Mouse (Mus musculus) ES-E14 (cell line): ENCODE results near the gene Gm6583. TPM values are rescaled to one million over a fixed set of nuclear protein-coding genes. Genes with fewer than 3 reads are reported as not detected.

ENCODE experiments used
- DNase-seq: peaks from one replicate; pipeline ENCODE4 v3.0.0-alpha.2; 2013; ENCODE audit warnings: low read depth, low spot score
- H3K27ac ChIP-seq: 2 replicates; pipeline ENCODE4 v1.5.1; 2012; ENCODE audit warnings: low read depth, mild to moderate bottlenecking, low read length, moderate library complexity, mixed read lengths; ENCODE audit not compliant: poor library complexity, insufficient read depth, severe bottlenecking
- H3K36me3 ChIP-seq: 2 replicates; pipeline ENCODE4 v1.6.1; 2012; ENCODE audit warnings: mild to moderate bottlenecking, low read length, moderate library complexity, mixed read lengths; ENCODE audit not compliant: control insufficient read depth, poor library complexity, insufficient read depth, severe bottlenecking
- H3K4me1 ChIP-seq, 2 experiments: fragments of 150-350 bp in 1 of 2; sonication (generic) in 1 of 2; 2 replicates each; pipeline ENCODE4 v1.6.1; 2012; ENCODE audit warnings: low read length in 2 of 2, mild to moderate bottlenecking in 1 of 2, mixed read lengths in 1 of 2; ENCODE audit not compliant: control insufficient read depth in 2 of 2, insufficient read depth in 2 of 2, poor library complexity in 1 of 2
- H3K4me3 ChIP-seq, 2 experiments: fragments of 150-350 bp in 1 of 2; sonication (generic) in 1 of 2; 2 replicates each; pipeline ENCODE4 v1.5.1; 2012; ENCODE audit warnings: low read length in 2 of 2, low read depth in 1 of 2, mild to moderate bottlenecking in 1 of 2, mixed read lengths in 1 of 2; ENCODE audit not compliant: insufficient read depth in 1 of 2, poor library complexity in 1 of 2, severe bottlenecking in 1 of 2
- H3K9ac ChIP-seq: 2 replicates; pipeline ENCODE4 v1.6.1; 2012; ENCODE audit warnings: low read depth, mild to moderate bottlenecking, low read length, mixed read lengths; ENCODE audit not compliant: poor library complexity, insufficient read depth, severe bottlenecking
- H3K9me3 ChIP-seq: fragments of 150-350 bp; sonication (generic); 2 replicates; pipeline ENCODE4 v1.6.1; 2012; ENCODE audit warnings: low read depth, mild to moderate bottlenecking, low read length; ENCODE audit not compliant: control insufficient read depth, insufficient read depth
- CHD2 ChIP-seq: IDR thresholded peaks from 2 replicates; pipeline ENCODE4 v1.6.1; 2014; ENCODE audit warnings: mild to moderate bottlenecking, low read depth, low read length, inconsistent platforms
- HCFC1 ChIP-seq: IDR thresholded peaks from 2 replicates; pipeline ENCODE4 v1.6.1; 2012; ENCODE audit warnings: low read length, inconsistent platforms, borderline replicate concordance; ENCODE audit not compliant: insufficient read depth
- MAFK ChIP-seq: IDR thresholded peaks from 2 replicates; pipeline ENCODE4 v1.6.1; 2014; ENCODE audit warnings: mild to moderate bottlenecking, low read depth, low read length, inconsistent platforms; ENCODE audit not compliant: insufficient read depth
- ZC3H11A ChIP-seq: IDR thresholded peaks from 2 replicates; pipeline ENCODE4 v1.6.1; 2012; ENCODE audit warnings: low read depth, mild to moderate bottlenecking, inconsistent platforms, low read length, borderline replicate concordance
- ZNF384 ChIP-seq: IDR thresholded peaks from 2 replicates; pipeline ENCODE4 v1.6.1; 2012; ENCODE audit warnings: low read depth, low read length, inconsistent platforms
- in situ Hi-C, 2 experiments: fragments of 600-800 bp; cut with MboI; formaldehyde crosslinking; loops; one replicate each; pipeline ENCODE4 v1.15.1; 2025; ENCODE audit warnings: low sequenced_read_pairs in 2 of 2, inconsistent platforms in 1 of 2; ENCODE audit not compliant: unreplicated experiment in 2 of 2
- total RNA-seq: library from RNA; depleted of rRNA; stranded (reverse); fragments of 300-350 nt; gene quantifications from 2 replicates; pipeline ENCODE4 v1.2.3, GENCODE M21; 2012

Gm6583 gene
- total RNA-seq, 1 experiment = 0.18 TPM

DNA sequence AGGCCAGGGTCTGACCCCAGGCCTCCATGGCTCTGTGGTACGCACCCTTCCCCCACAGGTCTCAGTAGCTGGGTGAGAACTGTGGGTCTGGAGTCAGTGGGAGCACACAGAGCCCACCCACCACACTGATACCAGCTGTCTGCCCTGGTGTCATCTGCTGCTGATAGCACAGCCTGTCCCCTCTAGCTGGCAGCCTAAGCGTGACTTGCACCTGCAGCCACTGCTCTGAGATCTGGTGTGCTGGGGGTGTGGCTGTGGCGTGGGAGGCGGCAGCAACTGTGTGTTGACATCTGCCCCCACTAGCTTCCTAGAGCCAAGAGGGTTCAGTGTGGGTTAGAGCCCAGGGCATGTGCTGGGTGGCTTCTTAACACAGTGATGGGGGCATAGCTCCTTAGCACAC lies 20.3 kb upstream of the Gm6583 start:
- DNase-seq = no peak
- TF ChIP-seq CHD2 = no peak
- TF ChIP-seq ZC3H11A = no peak
- TF ChIP-seq HCFC1 = no peak
- in situ Hi-C loops = no loop called here
- H3K9me3 ChIP-seq = no peaks in the 10 kb centered on the region
- peaks cover 6% of the 10 kb centered on the region; the same call in 1 of the 2 replicates for H3K36me3 ChIP-seq
- H3K4me1 ChIP-seq = peaks cover 0 to 3% of the 10 kb centered on the region in 2 experiments; a peak in 1 of 4 replicates
- H3K27ac ChIP-seq = no peak overlapping the region
- no peak overlapping the region for H3K9ac ChIP-seq
- H3K4me3 ChIP-seq = no peak overlapping the region

DNA sequence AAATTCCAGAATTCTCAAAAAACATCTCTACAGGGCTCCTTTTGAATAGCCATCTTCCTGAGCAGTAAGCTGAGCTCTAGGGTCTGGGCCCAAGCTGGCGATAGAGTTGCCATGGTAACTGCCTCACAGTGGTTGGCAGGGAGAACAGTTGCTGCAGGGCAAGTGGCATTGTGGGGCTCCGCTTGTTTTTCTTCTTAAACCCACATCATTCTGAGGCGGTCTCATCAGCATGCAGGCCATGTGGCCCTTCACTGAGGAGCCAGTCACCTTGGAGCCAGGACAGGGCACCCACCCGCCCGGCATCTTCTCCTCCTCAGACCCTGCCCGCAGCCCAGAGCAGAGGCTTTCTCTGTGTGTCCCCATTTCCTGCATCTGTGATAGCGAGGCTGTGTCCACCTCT lies 16.1 kb upstream of the Gm6583 start:
- H3K9ac ChIP-seq = no peak overlapping the region
- H3K27ac ChIP-seq = no peak overlapping the region
- H3K4me3 ChIP-seq = no peak overlapping the region
- DNase-seq = no peak
- in situ Hi-C loops = no loop called here
- peaks cover 0 to 3% of the 10 kb centered on the region in 2 experiments; a peak in 1 of 4 replicates for H3K4me1 ChIP-seq
- H3K36me3 ChIP-seq = peaks cover 26% of the 10 kb centered on the region; the same call in 1 of the 2 replicates
- TF ChIP-seq ZC3H11A (no peak), MAFK (no peak), ZNF384 (no peak), CHD2 (no peak), HCFC1 (no peak)
- no peaks in the 10 kb centered on the region for H3K9me3 ChIP-seq

- Histone ChIP-seq H3K9me3 (no peaks in the 10 kb centered on the region), H3K9ac (no peak overlapping the region), H3K27ac (no peak overlapping the region), H3K4me1 (peaks cover 0 to 3% of the 10 kb centered on the region in 2 experiments; a peak in 1 of 4 replicates), H3K4me3 (no peak overlapping the region), H3K36me3 (peaks cover 28% of the 10 kb centered on the region; the same call in 1 of the 2 replicates)
- DNase-seq = no peak
- in situ Hi-C loops = no loop called here
- TF ChIP-seq HCFC1 (no peak), ZC3H11A (no peak), MAFK (no peak), ZNF384 (no peak), CHD2 (no peak)
Measured at GRCm38 (mm10) chr5:112370236-112370813, 14.5 kb upstream of the Gm6583 start.

DNA sequence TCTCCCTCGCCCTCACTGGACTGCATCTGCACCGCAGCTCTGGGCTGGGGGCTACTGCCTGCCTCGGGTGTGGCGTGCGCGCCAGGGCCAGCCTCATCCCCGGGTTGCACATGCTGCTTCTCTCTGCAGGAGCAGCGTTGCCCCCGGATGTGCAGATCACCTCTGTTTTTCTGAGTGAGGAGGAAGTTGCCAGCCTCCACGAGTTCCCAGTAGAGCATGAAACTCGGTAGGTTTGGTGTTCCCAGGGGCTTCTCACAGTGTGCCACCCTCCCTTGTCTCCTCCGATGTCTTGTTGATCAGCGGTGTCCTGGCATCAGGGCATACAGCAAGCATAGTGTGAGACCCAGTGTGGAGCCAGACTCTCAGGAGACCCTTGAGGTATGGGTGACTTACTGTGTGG lies 13.5 kb upstream of the Gm6583 start:
- TF ChIP-seq HCFC1 (no peak), ZNF384 (no peak), ZC3H11A (no peak), MAFK (no peak), CHD2 (no peak)
- H3K27ac ChIP-seq = no peak overlapping the region
- H3K9me3 ChIP-seq = no peaks in the 10 kb centered on the region
- no peak overlapping the region for H3K9ac ChIP-seq
- H3K4me3 ChIP-seq = no peak overlapping the region
- H3K36me3 ChIP-seq = peaks cover 34% of the 10 kb centered on the region; the same call in 1 of the 2 replicates
- in situ Hi-C loops = no loop called here
- DNase-seq = no peak
- peaks cover 0 to 3% of the 10 kb centered on the region in 2 experiments; a peak in 1 of 4 replicates for H3K4me1 ChIP-seq

DNA sequence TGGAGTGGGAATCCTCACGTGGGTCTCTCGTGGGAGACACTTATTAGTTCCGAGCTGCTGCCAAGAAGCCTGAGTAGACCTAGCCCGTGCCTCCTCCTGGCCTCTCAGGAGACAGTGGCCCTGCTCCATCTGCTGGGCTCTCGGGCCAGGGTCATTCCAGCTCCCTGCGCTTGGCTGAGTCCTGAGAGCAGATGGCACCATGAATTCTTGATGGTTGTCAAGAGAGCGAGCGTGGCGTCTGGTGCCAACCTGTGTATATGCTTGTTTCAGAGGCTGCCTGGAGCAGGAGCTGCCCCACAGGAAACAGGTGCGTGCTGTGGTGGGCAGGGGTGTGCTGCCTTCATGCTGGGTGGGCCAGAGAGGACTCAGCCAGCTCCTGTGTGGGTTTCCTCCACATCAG lies 12.8 kb upstream of the Gm6583 start:
- TF ChIP-seq MAFK = no peak
- no peak for TF ChIP-seq ZNF384
- TF ChIP-seq ZC3H11A = no peak
- no peak for TF ChIP-seq HCFC1
- TF ChIP-seq CHD2 = no peak
- H3K4me1 ChIP-seq = peaks cover 0 to 3% of the 10 kb centered on the region in 2 experiments; a peak in 1 of 4 replicates

More for the DNA sequence above, 12.8 kb upstream of the Gm6583 start:
- Histone ChIP-seq H3K36me3 (peaks cover 34% of the 10 kb centered on the region; the same call in 1 of the 2 replicates), H3K9ac (no peak overlapping the region), H3K4me3 (no peak overlapping the region), H3K27ac (no peak overlapping the region), H3K9me3 (no peaks in the 10 kb centered on the region)
- no peak for DNase-seq
- in situ Hi-C loops = no loop called here
